Mouse (Mus musculus) erythroblast, adult 5-6 weeks (primary cell): ENCODE data around the gene Dars2. TPM values are rescaled to one million over a fixed set of nuclear protein-coding genes. Genes with fewer than 3 reads are reported as not detected.

ENCODE experiments used
- ATAC-seq: replicated peaks from 2 replicates; pipeline ENCODE4 v1.8.0; 2016; ENCODE audit warnings: moderate number of reproducible peaks, mild to moderate bottlenecking, moderate TSS enrichment, inconsistent platforms; ENCODE audit not compliant: poor library complexity, low FRiP score, severe bottlenecking
- total RNA-seq, 2 experiments: library from RNA; stranded (forward) in 1 of 2; stranded (reverse) in 1 of 2; fragments of 150-400 nt in 1 of 2; fragments of 200-764, 138-1000 nt in 1 of 2; gene quantifications; 2 replicates each; pipeline versions ENCODE4 v1.2.3 to v1.2.4; 2015 to 2017; ENCODE audit warnings: low replicate concordance in 2 of 2

The Dars2 gene
- 6.7 and 13.6 TPM in 2 replicates for total RNA-seq (2015; ENCODE audit: low replicate concordance)
- total RNA-seq (2017; ENCODE audit: low replicate concordance), result 5.8 and 10.3 TPM in 2 replicates

- ATAC-seq, result peak; percentile 92
Measured at GRCm38 (mm10) chr1:161070352-161071271, at the start of gene Dars2, which contains the start of gene Cenpl. Gene Dars2, minus strand, starts transcription at chr1:161070658. Gene Cenpl, plus strand, starts transcription at chr1:161070713.

- no peak for ATAC-seq
Measured at GRCm38 (mm10) chr1:161114591-161114990, 44.1 kb upstream of the Dars2 start.

- ATAC-seq, result no peak
Measured at GRCm38 (mm10) chr1:161109216-161109615, 38.8 kb upstream of the Dars2 start.

- no peak for ATAC-seq
Measured at GRCm38 (mm10) chr1:161103842-161104241, 33.4 kb upstream of the Dars2 start.

- no peak for ATAC-seq
Measured at GRCm38 (mm10) chr1:161099721-161100405, 29.4 kb upstream of the Dars2 start.

GRCm38 (mm10) chr1:161077243-161077642 is 6.8 kb upstream of the Dars2 start:
- ATAC-seq, result no peak

GRCm38 (mm10) chr1:161076238-161076637 is 5.8 kb upstream of the Dars2 start:
- no peak for ATAC-seq

GRCm38 (mm10) chr1:161071272-161071620 is 788 bp upstream of the Dars2 start:
- ATAC-seq, result peak; percentile 10

- no peak for ATAC-seq
Measured at GRCm38 (mm10) chr1:161063351-161063750, 7.1 kb downstream of the Dars2 start.

- no peak for ATAC-seq
Measured at GRCm38 (mm10) chr1:161057164-161057563, 13.3 kb downstream of the Dars2 start.

GRCm38 (mm10) chr1:161046972-161047371 is 23.5 kb downstream of the Dars2 start:
- no peak for ATAC-seq

GRCm38 (mm10) chr1:161041261-161042020 is 29.0 kb downstream of the Dars2 start:
- no peak for ATAC-seq

GRCm38 (mm10) chr1:161040855-161041254 is 29.6 kb downstream of the Dars2 start:
- ATAC-seq, result no peak

- no peak for ATAC-seq
Measured at GRCm38 (mm10) chr1:161040426-161040770, 30.1 kb downstream of the Dars2 start.

- ATAC-seq, result no peak
Measured at GRCm38 (mm10) chr1:161039741-161040425, 30.6 kb downstream of the Dars2 start.

GRCm38 (mm10) chr1:161038968-161039721 is 31.3 kb downstream of the Dars2 start:
- ATAC-seq, result no peak

- no peak for ATAC-seq
Measured at GRCm38 (mm10) chr1:161038004-161038403, 32.5 kb downstream of the Dars2 start.

- no peak for ATAC-seq
Measured at GRCm38 (mm10) chr1:161037599-161037998, 32.9 kb downstream of the Dars2 start.

GRCm38 (mm10) chr1:161037026-161037425 is 33.4 kb downstream of the Dars2 start:
- no peak for ATAC-seq
